Mouse (Mus musculus): ENCODE measurements around the gene Gcnt2. TPM values are rescaled to one million over a fixed set of nuclear protein-coding genes. Genes with fewer than 3 reads are reported as not detected.

The Gcnt2 gene
- polyA plus RNA-seq, 1 experiment from 2014 or later = 9.4 TPM

- Histone ChIP-seq H3K4me3 (replicated peaks; ENCODE audit: low read length) (no peak overlapping the region), H3K27ac (ENCODE audit: low read length) (no peak overlapping the region), H3K9me3 (replicated peaks; ENCODE audit: control insufficient read depth, low read length) (no peaks in the 10 kb centered on the region), H3K27me3 (ENCODE audit: control insufficient read depth, insufficient read depth, low read length) (no peaks in the 10 kb centered on the region), H3K9ac (ENCODE audit: low read length) (no peak overlapping the region), H3K4me2 (ENCODE audit: low read depth, low read length) (no peak overlapping the region), H3K4me1 (ENCODE audit: control insufficient read depth, insufficient read depth, low read length) (0 out of 2 replicates have a peak, but pooled peaks cover 4% of the 10 kb centered on the region), H3K36me3 (ENCODE audit: control insufficient read depth, insufficient read depth, low read length) (no peaks in the 10 kb centered on the region; the same call in 1 of the 2 replicates)
- 71% methylated on average over 7 of the region's 7 CpGs for WGBS
- ATAC-seq (ENCODE audit: insufficient read depth, low FRiP score) = no peak
Measured at GRCm38 (mm10) chr13:40955773-40956172, 96.2 kb downstream of the Gcnt2 start.

- Histone ChIP-seq H3K36me3 (ENCODE audit: control insufficient read depth, insufficient read depth, low read length) (no peaks in the 10 kb centered on the region), H3K4me3 (replicated peaks; ENCODE audit: low read length) (no peak overlapping the region), H3K27ac (ENCODE audit: low read length) (no peak overlapping the region), H3K4me2 (ENCODE audit: low read depth, low read length) (no peak overlapping the region), H3K9ac (ENCODE audit: low read length) (no peak overlapping the region), H3K27me3 (ENCODE audit: control insufficient read depth, insufficient read depth, low read length) (no peaks in the 10 kb centered on the region), H3K4me1 (ENCODE audit: control insufficient read depth, insufficient read depth, low read length) (no peaks in the 10 kb centered on the region), H3K9me3 (replicated peaks; ENCODE audit: control insufficient read depth, low read length) (no peaks in the 10 kb centered on the region)
- 89% methylated on average over 10 of the region's 10 CpGs for WGBS
- no peak for ATAC-seq (ENCODE audit: insufficient read depth, low FRiP score)
Measured at GRCm38 (mm10) chr13:40967609-40968008, 108.1 kb downstream of the Gcnt2 start.

- Histone ChIP-seq H3K4me1 (ENCODE audit: control insufficient read depth, insufficient read depth, low read length) (no peaks in the 10 kb centered on the region), H3K27me3 (ENCODE audit: control insufficient read depth, insufficient read depth, low read length) (no peaks in the 10 kb centered on the region), H3K9me3 (replicated peaks; ENCODE audit: control insufficient read depth, low read length) (no peaks in the 10 kb centered on the region), H3K9ac (ENCODE audit: low read length) (no peak overlapping the region), H3K4me2 (ENCODE audit: low read depth, low read length) (no peak overlapping the region), H3K36me3 (ENCODE audit: control insufficient read depth, insufficient read depth, low read length) (no peaks in the 10 kb centered on the region), H3K27ac (ENCODE audit: low read length) (no peak overlapping the region), H3K4me3 (replicated peaks; ENCODE audit: low read length) (no peak overlapping the region)
- WGBS = 58% methylated on average over 5 of the region's 5 CpGs
- no peak for ATAC-seq (ENCODE audit: insufficient read depth, low FRiP score)
Measured at GRCm38 (mm10) chr13:40968564-40968963, 109.0 kb downstream of the Gcnt2 start.

- no peak overlapping the region for H3K4me3 ChIP-seq (replicated peaks; ENCODE audit: low read length)
- 87% methylated on average over 4 of the region's 4 CpGs for WGBS
Measured at GRCm38 (mm10) chr13:40969761-40970390, 110.3 kb downstream of the Gcnt2 start.

GRCm38 (mm10) chr13:40971261-40971660 is 111.7 kb downstream of the Gcnt2 start:
- no peaks in the 10 kb centered on the region for H3K36me3 ChIP-seq (ENCODE audit: control insufficient read depth, insufficient read depth, low read length)
- H3K27me3 ChIP-seq (ENCODE audit: control insufficient read depth, insufficient read depth, low read length) = no peaks in the 10 kb centered on the region
- 75% methylated on average over 5 of the region's 5 CpGs for WGBS
- H3K9ac ChIP-seq (ENCODE audit: low read length) = no peak overlapping the region
- H3K4me1 ChIP-seq (ENCODE audit: control insufficient read depth, insufficient read depth, low read length) = no peaks in the 10 kb centered on the region
- no peak overlapping the region for H3K27ac ChIP-seq (ENCODE audit: low read length)
- ATAC-seq (ENCODE audit: insufficient read depth, low FRiP score) = no peak
- H3K4me2 ChIP-seq (ENCODE audit: low read depth, low read length) = no peak overlapping the region
- H3K9me3 ChIP-seq (replicated peaks; ENCODE audit: control insufficient read depth, low read length) = no peaks in the 10 kb centered on the region
- no peak overlapping the region for H3K4me3 ChIP-seq (replicated peaks; ENCODE audit: low read length)

More at GRCm38 (mm10) chr13:40969761-40970390, 110.3 kb downstream of the Gcnt2 start:
- H3K9me3 ChIP-seq (replicated peaks; ENCODE audit: control insufficient read depth, low read length) = no peaks in the 10 kb centered on the region
- no peak overlapping the region for H3K9ac ChIP-seq (ENCODE audit: low read length)
- H3K27ac ChIP-seq (ENCODE audit: low read length) = no peak overlapping the region
- no peak overlapping the region for H3K4me2 ChIP-seq (ENCODE audit: low read depth, low read length)
- H3K36me3 ChIP-seq (ENCODE audit: control insufficient read depth, insufficient read depth, low read length) = no peaks in the 10 kb centered on the region
- H3K27me3 ChIP-seq (ENCODE audit: control insufficient read depth, insufficient read depth, low read length) = no peaks in the 10 kb centered on the region
- no peak for ATAC-seq (ENCODE audit: insufficient read depth, low FRiP score)
- no peaks in the 10 kb centered on the region for H3K4me1 ChIP-seq (ENCODE audit: control insufficient read depth, insufficient read depth, low read length)

- Histone ChIP-seq H3K27ac (ENCODE audit: low read length) (no peak overlapping the region), H3K4me2 (ENCODE audit: low read depth, low read length) (no peak overlapping the region), H3K27me3 (ENCODE audit: control insufficient read depth, insufficient read depth, low read length) (no peaks in the 10 kb centered on the region), H3K9ac (ENCODE audit: low read length) (no peak overlapping the region), H3K4me1 (ENCODE audit: control insufficient read depth, insufficient read depth, low read length) (no peaks in the 10 kb centered on the region), H3K36me3 (ENCODE audit: control insufficient read depth, insufficient read depth, low read length) (no peaks in the 10 kb centered on the region), H3K9me3 (replicated peaks; ENCODE audit: control insufficient read depth, low read length) (no peaks in the 10 kb centered on the region), H3K4me3 (replicated peaks; ENCODE audit: low read length) (no peak overlapping the region)
- ATAC-seq (ENCODE audit: insufficient read depth, low FRiP score) = no peak
- 67% methylated on average over 2 of the region's 2 CpGs for WGBS
Measured at GRCm38 (mm10) chr13:40971831-40972230, 112.3 kb downstream of the Gcnt2 start.

GRCm38 (mm10) chr13:40972976-40973375 is 113.4 kb downstream of the Gcnt2 start:
- ATAC-seq (ENCODE audit: insufficient read depth, low FRiP score) = no peak
- Histone ChIP-seq H3K27ac (ENCODE audit: low read length) (no peak overlapping the region), H3K9ac (ENCODE audit: low read length) (no peak overlapping the region), H3K27me3 (ENCODE audit: control insufficient read depth, insufficient read depth, low read length) (no peaks in the 10 kb centered on the region), H3K36me3 (ENCODE audit: control insufficient read depth, insufficient read depth, low read length) (no peaks in the 10 kb centered on the region), H3K4me1 (ENCODE audit: control insufficient read depth, insufficient read depth, low read length) (no peaks in the 10 kb centered on the region), H3K4me3 (replicated peaks; ENCODE audit: low read length) (no peak overlapping the region), H3K4me2 (ENCODE audit: low read depth, low read length) (no peak overlapping the region), H3K9me3 (replicated peaks; ENCODE audit: control insufficient read depth, low read length) (no peaks in the 10 kb centered on the region)
- WGBS = 86% methylated on average over 5 of the region's 5 CpGs

GRCm38 (mm10) chr13:40977609-40978008 is 118.1 kb downstream of the Gcnt2 start:
- no peak for ATAC-seq (ENCODE audit: insufficient read depth, low FRiP score)
- 12% methylated on average over 7 of the region's 7 CpGs for WGBS
- H3K27ac ChIP-seq (ENCODE audit: low read length) = no peak overlapping the region

GRCm38 (mm10) chr13:40978652-40979051 is 119.1 kb downstream of the Gcnt2 start:
- H3K27ac ChIP-seq (ENCODE audit: low read length) = no peak overlapping the region
- WGBS = 50% methylated on average over 4 of the region's 4 CpGs
- no peaks in the 10 kb centered on the region for H3K27me3 ChIP-seq (ENCODE audit: control insufficient read depth, insufficient read depth, low read length)
- H3K4me2 ChIP-seq (ENCODE audit: low read depth, low read length) = no peak overlapping the region
- no peak overlapping the region for H3K4me3 ChIP-seq (replicated peaks; ENCODE audit: low read length)
- H3K4me1 ChIP-seq (ENCODE audit: control insufficient read depth, insufficient read depth, low read length) = 0 out of 2 replicates have a peak, but pooled peaks cover 7% of the 10 kb centered on the region
- no peaks in the 10 kb centered on the region for H3K36me3 ChIP-seq (ENCODE audit: control insufficient read depth, insufficient read depth, low read length)
- no peak overlapping the region for H3K9ac ChIP-seq (ENCODE audit: low read length)
- no peak for ATAC-seq (ENCODE audit: insufficient read depth, low FRiP score)
- H3K9me3 ChIP-seq (replicated peaks; ENCODE audit: control insufficient read depth, low read length) = no peaks in the 10 kb centered on the region

More at GRCm38 (mm10) chr13:40977609-40978008, 118.1 kb downstream of the Gcnt2 start:
- no peaks in the 10 kb centered on the region for H3K27me3 ChIP-seq (ENCODE audit: control insufficient read depth, insufficient read depth, low read length)
- no peaks in the 10 kb centered on the region for H3K36me3 ChIP-seq (ENCODE audit: control insufficient read depth, insufficient read depth, low read length)
- no peak overlapping the region for H3K4me3 ChIP-seq (replicated peaks; ENCODE audit: low read length)
- H3K9ac ChIP-seq (ENCODE audit: low read length) = no peak overlapping the region
- H3K9me3 ChIP-seq (replicated peaks; ENCODE audit: control insufficient read depth, low read length) = no peaks in the 10 kb centered on the region
- H3K4me1 ChIP-seq (ENCODE audit: control insufficient read depth, insufficient read depth, low read length) = 0 out of 2 replicates have a peak, but pooled peaks cover 7% of the 10 kb centered on the region
- no peak overlapping the region for H3K4me2 ChIP-seq (ENCODE audit: low read depth, low read length)
